Mouse (Mus musculus): ENCODE results near the gene Relb. TPM values are rescaled to one million over a fixed set of nuclear protein-coding genes. Genes with fewer than 3 reads are reported as not detected.

Gene Relb
- total RNA-seq, 2 experiments from 2014 or later: 8.1 to 9.1 TPM

Other genes with a start within 250 kb of the Relb start
- 10 to 100 TPM; 13.8 to 18.6 TPM for gene Ercc2, start 247.4 kb downstream of the Relb start, total RNA-seq (2021)
- under 1 TPM; 0.33 to 0.36 TPM for gene Klc3, start 225.3 kb downstream of the Relb start, total RNA-seq (2021)
- gene Ckm, start 224.7 kb downstream of the Relb start, total RNA-seq (2021): 1,000 to 10,000 TPM; 2,784 to 3,078 TPM
- 10 to 100 TPM; 28.8 to 30.3 TPM for gene Mark4, start 170.6 kb downstream of the Relb start, total RNA-seq (2021)
- 1 to 10 TPM in 1 of 2 experiments, under 1 TPM in 1; 0.93 to 1.1 TPM for gene Exoc3l2, start 166.1 kb downstream of the Relb start, total RNA-seq (2021)
- 1 to 10 TPM; 2.0 to 2.5 TPM for gene Bloc1s3, start 121.1 kb downstream of the Relb start, total RNA-seq (2021)
- gene Trappc6a, start 121.0 kb downstream of the Relb start, total RNA-seq (2021): 10 to 100 TPM; 45.8 to 46.8 TPM
- not detected for gene Nkpd1, start 111.6 kb downstream of the Relb start, total RNA-seq (2021)
- gene Ppp1r37, start 66.4 kb downstream of the Relb start, total RNA-seq (2021): 10 to 100 TPM; 45.4 to 45.6 TPM
- under 1 TPM in 1 of 2 experiments, not detected in 1; 0.17 TPM for gene Zfp296, start 52.2 kb downstream of the Relb start, total RNA-seq (2021)
- 10 to 100 TPM; 55.3 to 61.1 TPM for gene Gemin7, start 51.8 kb downstream of the Relb start, total RNA-seq (2021)
- 10 to 100 TPM; 33.0 to 33.7 TPM for gene Clasrp, start 25.0 kb downstream of the Relb start, total RNA-seq (2021)
- gene Clptm1, start 35.6 kb upstream of the Relb start, total RNA-seq (2021): 10 to 100 TPM; 98.0 to 99.1 TPM
- gene Apoc2, start 48.5 kb upstream of the Relb start, total RNA-seq (2021): under 1 TPM in 1 of 2 experiments, not detected in 1; 0.52 TPM
- gene Gm44805, start 52.0 kb upstream of the Relb start, total RNA-seq (2021): not detected
- gene Apoc4, start 52.0 kb upstream of the Relb start, total RNA-seq (2021): not detected
- 1 to 10 TPM; 1.9 to 3.0 TPM for gene Apoc1, start 63.2 kb upstream of the Relb start, total RNA-seq (2021)
- 100 to 1,000 TPM; 198 to 213 TPM for gene Apoe, start 69.8 kb upstream of the Relb start, total RNA-seq (2021)
- gene Tomm40, start 86.0 kb upstream of the Relb start, total RNA-seq (2021): 100 to 1,000 TPM; 147 to 153 TPM
- gene Nectin2, start 121.0 kb upstream of the Relb start, total RNA-seq (2021): 10 to 100 TPM; 41.7 to 45.4 TPM
- 100 to 1,000 TPM; 263 to 285 TPM for gene Bcam, start 141.6 kb upstream of the Relb start, total RNA-seq (2021)
- gene Cblc, start 167.4 kb upstream of the Relb start, total RNA-seq (2021): not detected
- gene Bcl3, start 193.3 kb upstream of the Relb start, total RNA-seq (2021): 1 to 10 TPM; 4.0 TPM
- not detected for gene Gm19345, start 222.6 kb upstream of the Relb start, total RNA-seq (2021)
- under 1 TPM in 1 of 2 experiments, not detected in 1; 0.38 TPM for gene Ceacam16, start 231.9 kb upstream of the Relb start, total RNA-seq (2021)

All from heart, postnatal 4 days (tissue).